Mouse (Mus musculus) liver, embryonic 14.5 days (tissue): ENCODE measurements around the gene Gm28043. TPM values are rescaled to one million over a fixed set of nuclear protein-coding genes. Genes with fewer than 3 reads are reported as not detected.

Source experiments
- ATAC-seq: fragments of 200-750 bp; cut with Nextera tagmentation; 2 replicates; pipeline ENCODE4 v1.8.0; 2017; ENCODE audit warnings: moderate number of reproducible peaks, mild to moderate bottlenecking, moderate library complexity; ENCODE audit not compliant: insufficient read depth
- DNase-seq, 3 experiments: peaks; one replicate each; pipeline ENCODE4 v3.0.0-alpha.2; 2012 to 2013; ENCODE audit warnings: low read depth in 3 of 3, low spot score in 3 of 3
- H3K27ac ChIP-seq: fragments of 300-500 bp; sonication (generic); 2 replicates; pipeline ENCODE4 v1.5.1; 2014; ENCODE audit warnings: moderate library complexity, mild to moderate bottlenecking, control low read depth, inconsistent platforms
- H3K27me3 ChIP-seq: fragments of 300-500 bp; sonication (generic); 2 replicates; pipeline ENCODE4 v1.6.1; 2014; ENCODE audit warnings: mild to moderate bottlenecking, low read length, moderate library complexity; ENCODE audit not compliant: control insufficient read depth, insufficient read depth
- H3K36me3 ChIP-seq: fragments of 300-500 bp; sonication (generic); replicated peaks from 2 replicates; pipeline ENCODE4 v1.6.1; 2014; ENCODE audit warnings: low read depth; ENCODE audit not compliant: control insufficient read depth, insufficient read depth
- H3K4me1 ChIP-seq, 2 experiments: fragments of 200-500 bp in 1 of 2; fragments of 300-500 bp in 1 of 2; sonication (generic) in 1 of 2; replicated peaks; 2 replicates each; pipeline ENCODE4 v1.6.1; 2012 to 2014; ENCODE audit warnings: antibody characterized with exemption in 1 of 2, inconsistent platforms in 1 of 2, low read length in 1 of 2; ENCODE audit not compliant: control insufficient read depth in 2 of 2, insufficient read depth in 2 of 2
- H3K4me2 ChIP-seq: fragments of 300-500 bp; sonication (generic); 2 replicates; pipeline ENCODE4 v1.6.1; 2014; ENCODE audit warnings: low read depth, mild to moderate bottlenecking, control low read depth, moderate library complexity
- H3K4me3 ChIP-seq, 2 experiments: fragments of 200-500 bp in 1 of 2; fragments of 300-500 bp in 1 of 2; sonication (generic) in 1 of 2; 2 replicates each; pipeline ENCODE4 v1.5.1; 2012 to 2014; ENCODE audit warnings: low read depth in 2 of 2, low read length in 2 of 2, mild to moderate bottlenecking in 2 of 2, control low read depth in 1 of 2, inconsistent platforms in 1 of 2, moderate library complexity in 1 of 2; ENCODE audit not compliant: insufficient read depth in 1 of 2
- H3K9ac ChIP-seq: fragments of 300-500 bp; sonication (generic); replicated peaks from 2 replicates; pipeline ENCODE4 v1.6.1; 2014; ENCODE audit warnings: mild to moderate bottlenecking, control low read depth, moderate library complexity
- H3K9me3 ChIP-seq: fragments of 300-500 bp; sonication (generic); 2 replicates; pipeline ENCODE4 v1.6.1; 2016; ENCODE audit warnings: low read length, mixed read lengths; ENCODE audit not compliant: control insufficient read depth
- CTCF ChIP-seq: IDR thresholded peaks from 2 replicates; pipeline ENCODE4 v1.5.1; 2016; ENCODE audit warnings: antibody characterized with exemption, low read depth, control low read depth
- EP300 ChIP-seq: IDR thresholded peaks from 2 replicates; pipeline ENCODE4 v1.6.1; 2016; ENCODE audit warnings: antibody characterized with exemption, low read depth
- WGBS: fragments of 180-500 bp; shearing (Covaris S2); extraction: QIAGEN DNeasy Blood & Tissue Kit; methylation state at CpG from one replicate; pipeline ENCODE4 v1.1.7; 2014; ENCODE audit not compliant: insufficient replicate concordance; 5-methylcytosine and 5-hydroxymethylcytosine counted together
- polyA plus RNA-seq, 2 experiments: library from polyadenylated mRNA; depleted of rRNA in 1 of 2; stranded (reverse) in 1 of 2; unstranded in 1 of 2; fragments of >200 nt; fragmentation: Nextera tagmentation in 1 of 2; extraction: Ambion mirVana in 1 of 2; gene quantifications; 2 replicates each; pipeline versions ENCODE4 v1.2.1 to v1.2.3; 2012 to 2014

Gm28043 gene
- polyA plus RNA-seq, 2 experiments, result 0.38 to 1.4 TPM

- Histone ChIP-seq H3K27ac (no peak overlapping the region), H3K9me3 (no peaks in the 10 kb centered on the region), H3K4me3 (no peak overlapping the region), H3K27me3 (no peaks in the 10 kb centered on the region), H3K4me1 (peaks cover 10 to 14% of the 10 kb centered on the region in 2 experiments), H3K4me2 (no peak overlapping the region), H3K36me3 (no peaks in the 10 kb centered on the region), H3K9ac (no peak overlapping the region)
- TF ChIP-seq EP300 (no peak), CTCF (no peak)
- 72% methylated on average over 8 of the region's 8 CpGs for WGBS
- ATAC-seq (no peak), DNase-seq (no peak)
These were observed 104.0 kb downstream of the Gm28043 start for GRCm38 (mm10) chr17:29718660-29719059.

DNA sequence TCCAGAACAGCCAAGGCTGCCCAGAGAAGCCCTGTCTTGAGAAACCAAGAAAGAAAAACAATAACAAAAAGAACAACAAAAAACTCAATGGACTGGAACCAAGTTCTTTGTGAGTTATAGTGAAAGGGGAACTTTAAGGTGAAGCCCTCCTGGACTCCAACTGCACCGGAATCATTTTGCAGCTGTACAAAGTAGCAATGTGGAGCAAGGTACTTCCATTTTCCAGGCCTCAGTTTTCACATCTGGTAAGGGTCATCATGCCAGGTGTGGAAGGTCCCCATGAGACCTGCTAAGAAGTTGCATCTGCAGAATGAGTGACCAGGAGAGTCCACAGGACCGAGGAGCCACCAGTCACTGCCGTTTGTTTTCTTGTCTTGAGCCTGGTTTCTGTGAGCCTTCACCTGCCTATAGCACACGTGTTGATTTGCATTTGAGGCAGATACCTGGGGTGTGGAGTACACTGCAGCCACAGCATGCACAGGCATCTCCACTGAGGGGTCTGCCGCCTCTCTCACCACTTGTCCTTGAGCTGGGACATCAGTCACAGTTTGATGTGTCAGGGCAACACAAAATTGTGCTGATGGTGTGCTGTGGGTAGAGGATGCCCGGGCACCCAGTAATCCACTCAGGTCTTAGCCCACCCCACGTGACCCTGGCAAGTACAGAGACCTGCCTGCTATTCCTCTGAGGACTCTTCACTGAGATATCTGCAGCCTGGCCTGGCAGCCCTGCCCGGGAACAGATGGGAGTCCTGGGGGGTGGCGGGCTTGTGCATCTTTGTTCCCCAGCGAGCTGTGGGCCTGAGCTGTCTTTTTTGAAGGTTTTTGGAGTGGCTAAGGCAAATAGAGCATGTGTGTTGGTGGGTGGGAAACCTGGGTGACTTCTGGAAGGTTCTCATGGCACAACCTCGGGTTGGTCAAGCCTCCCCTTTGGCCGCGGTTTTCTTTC lies 105.2 kb downstream of the Gm28043 start:
- TF ChIP-seq EP300 (no peak), CTCF (no peak)
- Histone ChIP-seq H3K4me3 (no peak overlapping the region), H3K27me3 (no peaks in the 10 kb centered on the region), H3K9me3 (no peaks in the 10 kb centered on the region), H3K4me1 (peaks cover 10 to 14% of the 10 kb centered on the region in 2 experiments), H3K27ac (no peak overlapping the region), H3K9ac (no peak overlapping the region), H3K4me2 (no peak overlapping the region), H3K36me3 (no peaks in the 10 kb centered on the region)
- ATAC-seq (no peak), DNase-seq (no peak)
- WGBS, result 65% methylated on average over 13 of the region's 13 CpGs

DNA sequence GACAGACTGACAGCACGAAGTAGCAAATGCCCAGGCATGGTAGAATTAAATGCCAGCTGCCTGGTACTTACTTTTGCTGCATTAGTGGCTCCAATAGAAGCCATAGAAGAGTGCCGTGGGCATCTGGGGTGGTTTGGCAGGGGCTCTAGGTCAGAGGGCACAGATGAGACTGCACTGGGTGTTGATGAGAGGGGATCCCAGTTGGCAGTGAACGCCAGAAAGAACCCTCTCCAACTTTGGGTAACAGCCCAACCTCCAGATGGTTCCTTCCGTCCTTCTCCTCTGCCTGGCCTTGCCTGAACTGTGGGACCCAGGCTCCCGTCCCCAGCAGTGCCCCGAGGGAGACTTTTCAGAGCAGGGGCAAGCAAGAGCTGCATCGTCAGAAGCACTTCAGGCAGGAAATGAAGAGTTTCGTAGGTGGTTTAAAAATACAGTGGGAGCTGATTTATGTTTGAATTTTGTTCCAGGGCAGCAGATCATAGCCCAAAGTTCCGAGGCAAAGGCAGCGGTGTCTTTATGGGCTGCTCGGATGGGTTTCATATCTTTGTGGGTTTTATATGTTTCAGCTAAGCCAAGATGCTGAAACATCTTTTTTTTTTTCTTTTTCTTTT lies 106.2 kb downstream of the Gm28043 start:
- no peak overlapping the region for H3K9ac ChIP-seq
- ATAC-seq, result no peak
- DNase-seq, result no peak
- H3K4me1 ChIP-seq, result peaks cover 9 to 11% of the 10 kb centered on the region in 2 experiments
- H3K27me3 ChIP-seq, result no peaks in the 10 kb centered on the region
- H3K4me3 ChIP-seq, result no peak overlapping the region
- H3K9me3 ChIP-seq, result no peaks in the 10 kb centered on the region
- no peaks in the 10 kb centered on the region for H3K36me3 ChIP-seq
- H3K27ac ChIP-seq, result no peak overlapping the region
- no peak overlapping the region for H3K4me2 ChIP-seq
- WGBS, result 59% methylated on average over 11 of the region's 11 CpGs
- TF ChIP-seq EP300 (no peak), CTCF (no peak)

DNA sequence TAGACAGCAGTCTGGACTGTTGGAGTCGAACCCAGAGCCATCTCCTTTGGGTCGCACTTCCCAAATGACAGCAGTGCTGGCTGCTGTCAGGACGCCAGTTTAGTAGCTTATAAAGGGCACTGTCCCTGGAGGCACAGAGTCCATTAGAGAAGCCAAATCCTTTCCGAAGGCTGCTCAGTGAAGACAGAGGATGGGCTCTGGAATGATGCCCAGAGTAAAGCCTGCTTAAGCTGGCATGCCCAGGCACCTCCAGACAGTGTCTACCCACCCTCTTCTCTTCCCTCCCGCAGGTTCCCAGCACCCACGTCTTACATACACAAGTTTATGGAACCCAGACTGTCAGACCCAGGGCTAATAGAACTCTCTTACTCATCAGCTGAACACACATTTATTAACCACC lies 109.9 kb downstream of the Gm28043 start:
- TF ChIP-seq EP300 (no peak), CTCF (no peak)
- no peak overlapping the region for H3K9ac ChIP-seq
- ATAC-seq, result no peak
- H3K4me3 ChIP-seq, result no peak overlapping the region
- WGBS, result 67% methylated on average over 6 of the region's 6 CpGs
- H3K4me2 ChIP-seq, result no peak overlapping the region
- no peaks in the 10 kb centered on the region for H3K4me1 ChIP-seq
- no peaks in the 10 kb centered on the region for H3K36me3 ChIP-seq
- no peak for DNase-seq
- H3K9me3 ChIP-seq, result no peaks in the 10 kb centered on the region
- H3K27me3 ChIP-seq, result no peaks in the 10 kb centered on the region
- H3K27ac ChIP-seq, result no peak overlapping the region

- TF ChIP-seq EP300, result no peak
- TF ChIP-seq CTCF, result no peak
- H3K36me3 ChIP-seq, result no peaks in the 10 kb centered on the region
- H3K9ac ChIP-seq, result no peak overlapping the region
- no peaks in the 10 kb centered on the region for H3K4me1 ChIP-seq
- no peak overlapping the region for H3K4me3 ChIP-seq
- WGBS, result 50% methylated on average over 6 of the region's 6 CpGs
- ATAC-seq (no peak), DNase-seq (no peak)
- no peak overlapping the region for H3K4me2 ChIP-seq
- no peak overlapping the region for H3K27ac ChIP-seq
- H3K27me3 ChIP-seq, result no peaks in the 10 kb centered on the region
- no peaks in the 10 kb centered on the region for H3K9me3 ChIP-seq
These were observed 110.4 kb downstream of the Gm28043 start for GRCm38 (mm10) chr17:29725027-29725620.
